Mouse (Mus musculus) heart, adult 9 months (tissue): Measurements from ENCODE around the gene Mrgprh.

Experiments
- DNase-seq, 2 experiments: peaks; one replicate each; pipeline ENCODE4 v3.0.0; 2022; ENCODE audit warnings: low spot score in 2 of 2

The Mrgprh gene

DNA sequence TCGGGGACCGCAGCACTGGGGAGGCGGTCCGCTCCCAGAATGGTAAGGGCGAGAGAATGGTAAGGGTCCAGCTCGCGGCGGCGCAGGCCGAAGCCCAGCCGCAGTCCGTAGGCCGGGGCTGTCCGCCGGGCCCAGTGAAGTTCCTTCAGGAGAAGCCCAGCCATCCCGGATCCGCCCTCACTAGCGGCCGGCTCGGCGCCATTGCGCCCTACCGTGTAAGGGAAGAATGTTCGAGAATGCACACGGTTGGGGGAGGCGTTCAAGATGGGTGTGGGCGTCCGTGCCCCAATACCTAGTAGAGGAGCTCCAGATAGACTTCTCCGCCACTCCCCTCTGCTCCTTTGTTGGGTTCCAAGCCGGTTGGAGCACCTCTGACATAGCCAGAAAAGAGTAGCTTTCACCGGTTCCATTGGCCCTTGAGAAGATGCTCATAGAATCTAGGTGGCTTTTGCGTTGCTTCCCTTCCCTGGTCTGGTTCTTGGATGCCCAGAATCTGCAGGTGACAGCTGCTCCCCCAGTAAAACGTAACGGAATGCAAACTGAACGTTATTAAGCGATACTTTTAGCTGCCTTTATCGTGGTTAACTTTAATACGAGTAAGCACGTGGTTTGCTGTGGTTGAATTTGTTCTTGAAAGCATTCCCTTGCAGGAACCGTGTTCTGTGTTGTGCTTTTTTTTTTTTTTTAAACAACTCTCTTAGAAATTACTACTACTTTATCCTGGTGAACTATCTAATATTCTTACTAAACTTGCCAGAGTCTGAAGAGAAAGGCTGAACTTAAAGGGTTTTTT, 41.0 kb downstream of the Mrgprh start:
- DNase-seq: no peak

DNA sequence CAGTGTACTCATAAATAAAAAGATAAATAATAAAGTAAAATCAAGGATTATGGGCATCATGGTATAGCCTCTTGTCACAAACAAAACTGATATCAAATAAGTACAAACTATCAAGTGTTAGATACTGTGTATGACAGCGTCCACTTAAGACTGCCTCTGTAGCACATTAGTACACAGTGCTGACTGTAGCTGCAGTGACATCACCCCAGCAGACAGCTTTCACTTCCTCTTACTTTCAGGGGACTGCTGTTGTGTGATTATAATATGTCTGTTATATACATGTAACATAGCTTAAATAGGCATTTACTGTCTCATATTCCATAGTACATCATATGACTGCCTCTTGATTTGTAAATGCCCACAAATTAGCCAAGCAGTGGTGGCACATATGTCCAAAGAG, 45.2 kb downstream of the Mrgprh start:
- DNase-seq: no peak

DNA sequence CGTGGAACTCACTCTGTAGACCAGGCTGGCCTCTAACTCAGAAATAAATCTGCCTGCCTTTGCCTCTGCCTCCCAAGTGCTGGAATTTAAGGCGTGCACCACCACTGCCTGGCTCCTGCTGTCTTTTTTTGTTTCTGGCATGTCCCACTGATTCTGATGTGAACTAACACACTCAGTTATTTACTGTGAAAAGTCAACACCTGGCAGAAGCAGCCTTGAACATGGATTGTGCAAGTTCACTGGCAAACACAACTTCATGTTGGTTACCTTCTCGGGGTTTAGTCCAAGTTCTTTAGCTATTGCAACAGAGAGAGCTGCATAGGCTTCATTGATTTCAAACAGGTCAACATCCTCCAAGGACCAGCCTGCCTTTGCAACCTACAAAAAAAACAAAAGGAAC, 49.2 kb downstream of the Mrgprh start:
- DNase-seq: no peak

DNA sequence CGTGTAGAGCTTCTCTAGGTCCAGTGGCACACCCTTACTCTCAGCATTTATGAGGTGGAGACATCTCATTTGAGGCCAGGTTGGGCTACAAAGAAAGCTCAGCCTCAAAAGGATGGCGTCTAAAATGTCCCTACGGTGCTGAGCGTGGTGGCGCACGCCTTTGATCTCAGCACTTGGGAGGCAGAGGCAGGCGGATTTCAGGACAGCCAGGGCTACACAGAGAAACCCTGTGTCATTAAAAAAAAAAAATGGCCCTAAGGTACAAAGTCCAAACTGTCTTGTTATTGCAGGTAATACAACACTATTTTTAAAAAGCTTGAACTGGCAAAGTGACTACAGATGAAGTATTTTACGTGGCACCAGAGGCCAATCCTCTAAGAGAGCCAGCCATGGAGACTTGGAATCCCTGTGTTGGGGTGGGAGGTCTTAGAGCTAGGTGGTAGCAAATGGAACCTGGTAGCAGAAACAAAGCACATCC, 49.9 kb downstream of the Mrgprh start:
- no peak for DNase-seq
